Mouse (Mus musculus): ENCODE measurements around the gene Zfp661.

- no peak for TF ChIP-seq CTCF (conservative IDR thresholded peaks at IDR 0.05; ENCODE audit: low read length)
- TF ChIP-seq NANOG (IDR thresholded peaks at IDR 0.05; ENCODE audit: borderline replicate concordance, low read length): no peak
Measured at GRCm38 (mm10) chr2:127532379-127532778, 54.5 kb downstream of the Zfp661 start.

Measured in E14TG2a.4 (cell line).